Mouse (Mus musculus): Measurements from ENCODE around the gene Dnajc13. TPM values are rescaled to one million over a fixed set of nuclear protein-coding genes. Genes with fewer than 3 reads are reported as not detected.

The Dnajc13 gene
- polyA plus RNA-seq, 1 experiment from 2014 or later: 16.5 TPM

GRCm38 (mm10) chr9:104123622-104124021 is 139.1 kb downstream of the Dnajc13 start:
- no peaks in the 10 kb centered on the region for H3K27me3 ChIP-seq (ENCODE audit: control insufficient read depth, insufficient read depth, low read depth, low read length)
- no peaks in the 10 kb centered on the region for H3K9me3 ChIP-seq (ENCODE audit: control insufficient read depth, low read length)
- peaks cover 3% of the 10 kb centered on the region; the same call in 1 of the 2 replicates for H3K4me1 ChIP-seq (replicated peaks; ENCODE audit: control insufficient read depth, insufficient read depth, low read length)
- no peak overlapping the region for H3K4me3 ChIP-seq (ENCODE audit: low read length)
- no peaks in the 10 kb centered on the region for H3K36me3 ChIP-seq (ENCODE audit: control insufficient read depth, insufficient read depth, low read length)
- H3K27ac ChIP-seq (ENCODE audit: low read length): no peak overlapping the region
- no peak overlapping the region for H3K9ac ChIP-seq (ENCODE audit: low read length)
- WGBS: 32% methylated on average over 5 of the region's 5 CpGs
- ATAC-seq (ENCODE audit: low read depth): no peak
- H3K4me2 ChIP-seq (ENCODE audit: low read depth, low read length): no peak overlapping the region

GRCm38 (mm10) chr9:104123101-104123500 is 139.6 kb downstream of the Dnajc13 start:
- 56% methylated on average over 5 of the region's 5 CpGs for WGBS
- ATAC-seq (ENCODE audit: low read depth): no peak
- Histone ChIP-seq H3K4me3 (ENCODE audit: low read length) (no peak overlapping the region), H3K4me2 (ENCODE audit: low read depth, low read length) (no peak overlapping the region), H3K36me3 (ENCODE audit: control insufficient read depth, insufficient read depth, low read length) (no peaks in the 10 kb centered on the region), H3K27ac (ENCODE audit: low read length) (no peak overlapping the region), H3K4me1 (replicated peaks; ENCODE audit: control insufficient read depth, insufficient read depth, low read length) (peaks cover 3% of the 10 kb centered on the region; the same call in 1 of the 2 replicates), H3K9me3 (ENCODE audit: control insufficient read depth, low read length) (no peaks in the 10 kb centered on the region), H3K9ac (ENCODE audit: low read length) (no peak overlapping the region), H3K27me3 (ENCODE audit: control insufficient read depth, insufficient read depth, low read depth, low read length) (no peaks in the 10 kb centered on the region)

GRCm38 (mm10) chr9:104109151-104109550 is 153.6 kb downstream of the Dnajc13 start:
- Histone ChIP-seq H3K27ac (ENCODE audit: low read length) (no peak overlapping the region), H3K4me2 (ENCODE audit: low read depth, low read length) (no peak overlapping the region), H3K9ac (ENCODE audit: low read length) (no peak overlapping the region), H3K4me1 (replicated peaks; ENCODE audit: control insufficient read depth, insufficient read depth, low read length) (no peaks in the 10 kb centered on the region), H3K27me3 (ENCODE audit: control insufficient read depth, insufficient read depth, low read depth, low read length) (no peaks in the 10 kb centered on the region), H3K36me3 (ENCODE audit: control insufficient read depth, insufficient read depth, low read length) (no peaks in the 10 kb centered on the region), H3K4me3 (ENCODE audit: low read length) (no peak overlapping the region), H3K9me3 (ENCODE audit: control insufficient read depth, low read length) (0 out of 2 replicates have a peak, but pooled peaks cover 3% of the 10 kb centered on the region)
- ATAC-seq (ENCODE audit: low read depth): no peak
- WGBS: 88% methylated on average over 5 of the region's 5 CpGs

- Histone ChIP-seq H3K4me1 (replicated peaks; ENCODE audit: control insufficient read depth, insufficient read depth, low read length) (no peaks in the 10 kb centered on the region), H3K27ac (ENCODE audit: low read length) (no peak overlapping the region), H3K36me3 (ENCODE audit: control insufficient read depth, insufficient read depth, low read length) (no peaks in the 10 kb centered on the region), H3K4me3 (ENCODE audit: low read length) (no peak overlapping the region), H3K27me3 (ENCODE audit: control insufficient read depth, insufficient read depth, low read depth, low read length) (no peaks in the 10 kb centered on the region), H3K9ac (ENCODE audit: low read length) (no peak overlapping the region), H3K9me3 (ENCODE audit: control insufficient read depth, low read length) (0 out of 2 replicates have a peak, but pooled peaks cover 3% of the 10 kb centered on the region), H3K4me2 (ENCODE audit: low read depth, low read length) (no peak overlapping the region)
- no peak for ATAC-seq (ENCODE audit: low read depth)
- 58% methylated on average over 2 of the region's 2 CpGs for WGBS
Observed at GRCm38 (mm10) chr9:104108571-104109143, 154.1 kb downstream of the Dnajc13 start.

- Histone ChIP-seq H3K27me3 (ENCODE audit: control insufficient read depth, insufficient read depth, low read depth, low read length) (no peaks in the 10 kb centered on the region), H3K9ac (ENCODE audit: low read length) (no peak overlapping the region), H3K9me3 (ENCODE audit: control insufficient read depth, low read length) (0 out of 2 replicates have a peak, but pooled peaks cover 3% of the 10 kb centered on the region), H3K36me3 (ENCODE audit: control insufficient read depth, insufficient read depth, low read length) (no peaks in the 10 kb centered on the region), H3K4me2 (ENCODE audit: low read depth, low read length) (no peak overlapping the region), H3K4me1 (replicated peaks; ENCODE audit: control insufficient read depth, insufficient read depth, low read length) (no peaks in the 10 kb centered on the region), H3K4me3 (ENCODE audit: low read length) (no peak overlapping the region), H3K27ac (ENCODE audit: low read length) (no peak overlapping the region)
- ATAC-seq (ENCODE audit: low read depth): no peak
- WGBS: 27% methylated on average over 6 of the region's 6 CpGs
Observed at GRCm38 (mm10) chr9:104107482-104107881, 155.2 kb downstream of the Dnajc13 start.

- Histone ChIP-seq H3K27me3 (ENCODE audit: control insufficient read depth, insufficient read depth, low read depth, low read length) (no peaks in the 10 kb centered on the region), H3K27ac (ENCODE audit: low read length) (no peak overlapping the region), H3K9me3 (ENCODE audit: control insufficient read depth, low read length) (0 out of 2 replicates have a peak, but pooled peaks cover 3% of the 10 kb centered on the region), H3K36me3 (ENCODE audit: control insufficient read depth, insufficient read depth, low read length) (no peaks in the 10 kb centered on the region), H3K4me2 (ENCODE audit: low read depth, low read length) (no peak overlapping the region), H3K4me3 (ENCODE audit: low read length) (no peak overlapping the region), H3K9ac (ENCODE audit: low read length) (no peak overlapping the region), H3K4me1 (replicated peaks; ENCODE audit: control insufficient read depth, insufficient read depth, low read length) (no peaks in the 10 kb centered on the region)
- 60% methylated on average over 9 of the region's 9 CpGs for WGBS
- ATAC-seq (ENCODE audit: low read depth): no peak
Observed at GRCm38 (mm10) chr9:104106930-104107329, 155.8 kb downstream of the Dnajc13 start.

- no peaks in the 10 kb centered on the region for H3K9me3 ChIP-seq (ENCODE audit: control insufficient read depth, low read length)
- H3K4me2 ChIP-seq (ENCODE audit: low read depth, low read length): no peak overlapping the region
- ATAC-seq (ENCODE audit: low read depth): no peak
- no peaks in the 10 kb centered on the region for H3K27me3 ChIP-seq (ENCODE audit: control insufficient read depth, insufficient read depth, low read depth, low read length)
- no peaks in the 10 kb centered on the region for H3K4me1 ChIP-seq (replicated peaks; ENCODE audit: control insufficient read depth, insufficient read depth, low read length)
- H3K36me3 ChIP-seq (ENCODE audit: control insufficient read depth, insufficient read depth, low read length): no peaks in the 10 kb centered on the region
- no peak overlapping the region for H3K4me3 ChIP-seq (ENCODE audit: low read length)
- WGBS: 88% methylated on average over 2 of the region's 2 CpGs
- no peak overlapping the region for H3K9ac ChIP-seq (ENCODE audit: low read length)
- H3K27ac ChIP-seq (ENCODE audit: low read length): no peak overlapping the region
Observed at GRCm38 (mm10) chr9:104104986-104105385, 157.7 kb downstream of the Dnajc13 start.

GRCm38 (mm10) chr9:104102901-104103300 is 159.8 kb downstream of the Dnajc13 start:
- Histone ChIP-seq H3K4me1 (replicated peaks; ENCODE audit: control insufficient read depth, insufficient read depth, low read length) (no peaks in the 10 kb centered on the region), H3K27me3 (ENCODE audit: control insufficient read depth, insufficient read depth, low read depth, low read length) (no peaks in the 10 kb centered on the region), H3K4me2 (ENCODE audit: low read depth, low read length) (no peak overlapping the region), H3K9ac (ENCODE audit: low read length) (no peak overlapping the region), H3K9me3 (ENCODE audit: control insufficient read depth, low read length) (no peaks in the 10 kb centered on the region), H3K4me3 (ENCODE audit: low read length) (no peak overlapping the region), H3K27ac (ENCODE audit: low read length) (no peak overlapping the region), H3K36me3 (ENCODE audit: control insufficient read depth, insufficient read depth, low read length) (no peaks in the 10 kb centered on the region)
- 56% methylated on average over 2 of the region's 2 CpGs for WGBS
- no peak for ATAC-seq (ENCODE audit: low read depth)

GRCm38 (mm10) chr9:104102301-104102700 is 160.4 kb downstream of the Dnajc13 start:
- no peak overlapping the region for H3K9ac ChIP-seq (ENCODE audit: low read length)
- no peaks in the 10 kb centered on the region for H3K9me3 ChIP-seq (ENCODE audit: control insufficient read depth, low read length)
- H3K4me1 ChIP-seq (replicated peaks; ENCODE audit: control insufficient read depth, insufficient read depth, low read length): no peaks in the 10 kb centered on the region
- H3K27ac ChIP-seq (ENCODE audit: low read length): no peak overlapping the region
- no peak for ATAC-seq (ENCODE audit: low read depth)
- H3K4me2 ChIP-seq (ENCODE audit: low read depth, low read length): no peak overlapping the region
- no peaks in the 10 kb centered on the region for H3K27me3 ChIP-seq (ENCODE audit: control insufficient read depth, insufficient read depth, low read depth, low read length)
- 39% methylated on average over 6 of the region's 6 CpGs for WGBS
- no peak overlapping the region for H3K4me3 ChIP-seq (ENCODE audit: low read length)
- H3K36me3 ChIP-seq (ENCODE audit: control insufficient read depth, insufficient read depth, low read length): no peaks in the 10 kb centered on the region

GRCm38 (mm10) chr9:104101458-104101857 is 161.3 kb downstream of the Dnajc13 start:
- Histone ChIP-seq H3K36me3 (ENCODE audit: control insufficient read depth, insufficient read depth, low read length) (no peaks in the 10 kb centered on the region), H3K9me3 (ENCODE audit: control insufficient read depth, low read length) (no peaks in the 10 kb centered on the region), H3K27ac (ENCODE audit: low read length) (no peak overlapping the region), H3K4me1 (replicated peaks; ENCODE audit: control insufficient read depth, insufficient read depth, low read length) (no peaks in the 10 kb centered on the region), H3K9ac (ENCODE audit: low read length) (no peak overlapping the region), H3K4me2 (ENCODE audit: low read depth, low read length) (no peak overlapping the region), H3K4me3 (ENCODE audit: low read length) (no peak overlapping the region), H3K27me3 (ENCODE audit: control insufficient read depth, insufficient read depth, low read depth, low read length) (no peaks in the 10 kb centered on the region)
- ATAC-seq (ENCODE audit: low read depth): no peak
- WGBS: 58% methylated on average over 3 of the region's 3 CpGs
